Mouse (Mus musculus) intestine, embryonic 16.5 days (tissue): Measurements from ENCODE around the gene Gle1. TPM values are rescaled to one million over a fixed set of nuclear protein-coding genes. Genes with fewer than 3 reads are reported as not detected.

Source experiments
- ATAC-seq: fragments of 200-750 bp; cut with Nextera tagmentation; 2 replicates; pipeline ENCODE4 v1.8.0; 2017; ENCODE audit warnings: moderate TSS enrichment, moderate library complexity
- H3K27ac ChIP-seq: fragments of 300-500 bp; sonication (generic); 2 replicates; pipeline ENCODE4 v1.5.1; 2014; ENCODE audit warnings: mild to moderate bottlenecking, low read length
- H3K27me3 ChIP-seq: fragments of 300-500 bp; sonication (generic); replicated peaks from 2 replicates; pipeline ENCODE4 v1.6.1; 2014; ENCODE audit warnings: low read length, control low read depth, mixed read lengths; ENCODE audit not compliant: control insufficient read depth, insufficient read depth
- H3K36me3 ChIP-seq: fragments of 300-500 bp; sonication (generic); 2 replicates; pipeline ENCODE4 v1.6.1; 2014; ENCODE audit warnings: low read length, control low read depth; ENCODE audit not compliant: control insufficient read depth, insufficient read depth
- H3K4me1 ChIP-seq: fragments of 300-500 bp; sonication (generic); 2 replicates; pipeline ENCODE4 v1.6.1; 2014; ENCODE audit warnings: low read length, control low read depth, mixed read lengths; ENCODE audit not compliant: control insufficient read depth, insufficient read depth
- H3K4me2 ChIP-seq: fragments of 300-500 bp; sonication (generic); 2 replicates; pipeline ENCODE4 v1.6.1; 2014; ENCODE audit warnings: low read depth, low read length, control low read depth
- H3K4me3 ChIP-seq: fragments of 300-500 bp; sonication (generic); 2 replicates; pipeline ENCODE4 v1.5.1; 2014; ENCODE audit warnings: mild to moderate bottlenecking, low read length
- H3K9ac ChIP-seq: fragments of 300-500 bp; sonication (generic); 2 replicates; pipeline ENCODE4 v1.6.1; 2014; ENCODE audit warnings: low read depth, low read length
- H3K9me3 ChIP-seq: fragments of 300-500 bp; sonication (generic); 2 replicates; pipeline ENCODE4 v1.6.1; 2016; ENCODE audit warnings: low read length, control low read depth; ENCODE audit not compliant: control insufficient read depth
- WGBS: fragments of 180-500 bp; shearing (Covaris S2); extraction: QIAGEN DNeasy Blood & Tissue Kit; methylation state at CpG from one replicate; pipeline ENCODE4 v1.1.7; 2014; 5-methylcytosine and 5-hydroxymethylcytosine counted together
- microRNA-seq: library from miRNA; unstranded; fragments of <30 nt; microRNA quantifications from one replicate; pipeline ENCODE4, GENCODE M21; 2016
- polyA plus RNA-seq: library from polyadenylated mRNA; unstranded; fragments of >200 nt; fragmentation: Nextera tagmentation; extraction: Ambion mirVana; gene quantifications from 2 replicates; pipeline ENCODE4 v1.2.1, GENCODE M21; 2015

Gle1 gene
- polyA plus RNA-seq, 1 experiment from 2014 or later: 44.6 TPM

DNA sequence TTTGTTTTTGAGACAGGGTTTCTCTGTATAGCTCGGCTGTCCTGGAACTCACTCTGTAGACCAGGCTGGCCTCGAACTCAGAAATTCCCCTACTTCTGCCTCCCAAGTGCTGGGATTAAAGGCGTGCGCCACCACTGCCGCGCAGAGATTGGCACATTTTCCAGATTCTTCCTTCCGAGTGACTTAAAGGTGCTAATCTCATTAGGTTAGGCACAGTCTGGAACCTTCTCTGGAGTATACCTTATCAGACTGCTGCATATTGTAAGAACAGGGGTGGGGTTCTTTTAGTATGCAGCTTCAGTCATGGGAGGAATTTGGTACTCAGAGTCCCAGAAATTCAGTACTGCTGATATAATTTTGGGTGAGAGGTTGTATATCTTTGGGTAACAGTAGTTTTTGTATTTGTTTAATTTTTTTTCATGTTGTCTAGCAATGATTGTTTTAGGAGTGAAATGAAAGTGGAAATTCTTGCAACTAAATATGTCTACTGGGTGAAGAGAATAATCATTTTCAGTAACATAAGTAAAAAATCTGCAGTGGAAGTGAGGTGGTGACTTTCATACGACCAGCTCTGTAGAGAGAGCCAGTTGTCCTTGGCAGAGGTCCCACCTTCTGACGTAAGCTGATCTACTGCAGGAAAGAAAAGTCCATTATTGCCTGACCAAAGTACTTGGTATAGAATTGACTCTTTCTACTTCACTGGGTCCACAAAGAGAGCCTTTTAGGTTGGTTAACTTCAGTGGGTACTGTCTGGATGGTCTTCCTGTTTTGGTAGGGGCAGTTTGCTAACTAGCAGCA is 36.8 kb downstream of the Gle1 start:
- ATAC-seq: peak; percentile 66; the same call in 1 of the 2 replicates
- Histone ChIP-seq H3K27ac (peak overlapping the region; percentile 59), H3K27me3 (no peaks in the 10 kb centered on the region), H3K4me2 (no peak overlapping the region), H3K4me1 (peaks cover 30% of the 10 kb centered on the region), H3K9me3 (no peaks in the 10 kb centered on the region), H3K36me3 (no peaks in the 10 kb centered on the region), H3K4me3 (no peak overlapping the region), H3K9ac (no peak overlapping the region)
- WGBS: 66% methylated on average over 9 of the region's 9 CpGs

DNA sequence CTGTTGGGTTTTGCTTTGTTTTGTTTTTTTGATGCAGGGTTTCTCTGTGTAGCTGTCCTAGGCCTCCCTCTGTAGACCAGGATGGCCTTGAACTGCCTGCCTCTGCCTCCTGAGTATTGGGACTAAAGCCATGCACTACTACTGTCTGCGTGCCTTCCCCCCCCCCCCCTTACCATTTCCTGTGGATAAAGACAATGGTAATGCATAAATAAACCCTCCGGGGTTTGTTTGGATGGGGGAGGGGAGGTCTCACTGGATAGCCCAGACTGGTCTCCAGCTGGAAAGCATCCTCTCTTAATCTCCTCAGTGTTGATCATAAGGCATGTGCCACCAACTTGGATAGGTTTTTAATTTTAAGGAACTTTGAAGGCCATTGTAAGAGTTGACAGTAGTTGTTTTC is 38.3 kb downstream of the Gle1 start:
- Histone ChIP-seq H3K4me1 (peaks cover 20% of the 10 kb centered on the region), H3K4me2 (no peak overlapping the region), H3K9me3 (no peaks in the 10 kb centered on the region), H3K36me3 (0 out of 2 replicates have a peak, but pooled peaks cover 3% of the 10 kb centered on the region), H3K9ac (no peak overlapping the region), H3K4me3 (no peak overlapping the region), H3K27ac (no peak overlapping the region), H3K27me3 (no peaks in the 10 kb centered on the region)
- WGBS: 14% methylated on average over 2 of the region's 2 CpGs
- peak; percentile 40; the same call in 1 of the 2 replicates for ATAC-seq

DNA sequence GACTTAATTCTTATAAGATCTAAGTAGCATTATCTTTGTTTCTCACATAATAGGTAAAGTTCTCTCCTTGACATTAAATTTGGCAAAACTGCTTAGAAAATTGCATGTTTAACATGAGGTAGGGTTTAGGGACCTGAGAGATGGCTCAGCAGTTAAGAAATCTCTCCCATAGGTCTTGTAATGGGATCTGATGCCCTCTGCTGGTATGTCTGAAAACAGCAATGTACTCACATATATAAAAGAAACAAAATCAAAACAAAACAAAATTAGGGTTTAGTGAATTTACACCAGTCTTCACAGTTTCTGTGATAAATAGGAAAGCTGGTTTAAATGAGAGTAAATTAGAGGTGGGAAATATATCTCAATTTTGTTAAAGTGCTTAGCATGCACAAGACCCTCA is 42.1 kb downstream of the Gle1 start:
- H3K4me3 ChIP-seq: no peak overlapping the region
- H3K4me1 ChIP-seq: peaks cover 5% of the 10 kb centered on the region
- H3K9me3 ChIP-seq: no peaks in the 10 kb centered on the region
- peaks cover 19% of the 10 kb centered on the region for H3K36me3 ChIP-seq
- H3K27me3 ChIP-seq: no peaks in the 10 kb centered on the region
- ATAC-seq: no peak
- H3K4me2 ChIP-seq: no peak overlapping the region
- no peak overlapping the region for H3K9ac ChIP-seq
- H3K27ac ChIP-seq: no peak overlapping the region

DNA sequence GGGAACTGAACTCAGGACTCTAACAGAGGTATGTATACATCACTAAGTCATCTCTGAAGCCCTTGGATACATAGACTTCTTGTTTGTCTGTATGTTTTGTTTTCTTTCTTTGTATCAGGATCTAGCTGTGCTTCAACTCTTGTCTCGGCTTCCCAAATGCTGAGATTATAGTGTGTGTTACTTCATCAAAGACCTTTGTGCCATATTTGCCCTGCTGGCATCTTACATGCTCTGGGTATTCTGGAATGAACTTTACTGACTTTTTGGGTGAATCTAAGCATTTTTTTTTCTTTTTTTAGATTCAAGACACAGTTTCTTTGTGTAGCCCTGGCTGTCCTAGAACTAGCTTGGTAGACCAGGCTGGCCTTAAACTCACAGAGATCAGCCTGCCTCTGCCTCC is 45.4 kb downstream of the Gle1 start:
- 94% methylated on average over 1 of the region's 1 CpGs for WGBS
- Histone ChIP-seq H3K27ac (no peak overlapping the region), H3K9ac (no peak overlapping the region), H3K4me1 (no peaks in the 10 kb centered on the region), H3K27me3 (no peaks in the 10 kb centered on the region), H3K36me3 (peaks cover 28% of the 10 kb centered on the region), H3K4me3 (no peak overlapping the region), H3K9me3 (no peaks in the 10 kb centered on the region), H3K4me2 (no peak overlapping the region)
- ATAC-seq: no peak

DNA sequence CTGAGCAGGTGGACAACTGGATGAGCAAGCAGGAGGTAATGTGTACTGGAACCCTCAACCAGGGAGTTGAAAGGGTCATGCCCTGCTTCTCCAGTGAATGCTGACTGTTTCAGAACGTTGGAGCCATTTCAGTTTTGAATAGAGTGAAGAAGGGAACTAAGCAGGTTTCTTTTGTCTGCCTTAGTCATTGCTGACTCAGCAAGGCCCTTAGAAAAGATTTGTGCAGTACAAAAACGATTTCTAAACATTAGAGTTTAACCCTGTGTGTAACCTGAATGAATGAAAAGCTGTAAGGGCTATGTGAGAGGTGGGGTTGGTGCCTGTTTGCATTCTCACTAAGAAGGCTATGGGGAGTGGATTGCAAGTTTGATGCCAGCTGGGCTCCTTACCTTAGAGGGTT is 56.7 kb downstream of the Gle1 start:
- H3K36me3 ChIP-seq: peaks cover 36% of the 10 kb centered on the region
- H3K27ac ChIP-seq: no peak overlapping the region
- H3K4me2 ChIP-seq: no peak overlapping the region
- 57% methylated on average over 2 of the region's 2 CpGs for WGBS
- H3K27me3 ChIP-seq: no peaks in the 10 kb centered on the region
- no peak overlapping the region for H3K9ac ChIP-seq
- H3K4me1 ChIP-seq: no peaks in the 10 kb centered on the region
- H3K9me3 ChIP-seq: no peaks in the 10 kb centered on the region
- H3K4me3 ChIP-seq: no peak overlapping the region
- no peak for ATAC-seq

DNA sequence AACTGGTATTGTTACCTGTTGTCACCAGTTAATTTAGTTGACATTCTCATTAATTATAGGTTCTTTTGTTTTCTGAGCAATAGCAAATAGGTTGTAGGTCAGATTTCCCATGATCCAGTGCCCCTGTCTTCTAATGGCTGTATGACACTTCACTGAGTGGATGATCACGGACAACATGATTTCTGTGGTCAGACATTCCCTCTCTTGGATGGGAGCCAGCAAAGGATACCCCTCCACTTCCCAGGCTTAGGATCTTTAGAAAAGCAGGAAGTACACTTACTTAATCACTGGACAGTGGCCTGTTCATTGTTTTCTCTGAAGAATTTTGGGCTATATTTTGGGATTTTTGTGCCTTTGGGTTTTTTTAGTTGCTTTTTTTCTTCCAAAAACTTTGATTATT is 73.9 kb downstream of the Gle1 start:
- ATAC-seq: no peak
- H3K9me3 ChIP-seq: no peaks in the 10 kb centered on the region
- H3K27ac ChIP-seq: no peak overlapping the region
- H3K4me2 ChIP-seq: no peak overlapping the region
- peaks cover 47% of the 10 kb centered on the region for H3K36me3 ChIP-seq
- no peaks in the 10 kb centered on the region for H3K27me3 ChIP-seq
- 66% methylated on average over 1 of the region's 1 CpGs for WGBS
- H3K4me1 ChIP-seq: no peaks in the 10 kb centered on the region
- H3K4me3 ChIP-seq: no peak overlapping the region
- no peak overlapping the region for H3K9ac ChIP-seq

Small RNA genes within 50 kb of the gene (microRNA-seq; reads per million reads assigned to microRNA genes)
- gene Mir6997: 1.4 reads per million

Other genes starting within 250 kb of the Gle1 start
- 0.56 and 0.70 TPM in 2 replicates for gene Gm13420, start 183.7 kb upstream of the Gle1 start, polyA plus RNA-seq
- 0.66 TPM in 1 of 2 replicates, not detected in the other for gene Gm13547, start 176.1 kb upstream of the Gle1 start, polyA plus RNA-seq
- gene Coq4, start 147.9 kb upstream of the Gle1 start, polyA plus RNA-seq: 60.0 and 64.5 TPM in 2 replicates
- 37.5 and 38.0 TPM in 2 replicates for gene Trub2, start 146.9 kb upstream of the Gle1 start, polyA plus RNA-seq
- 43.0 and 57.6 TPM in 2 replicates for gene Slc27a4, start 132.8 kb upstream of the Gle1 start, polyA plus RNA-seq
- 28.8 and 30.7 TPM in 2 replicates for gene Urm1, start 115.4 kb upstream of the Gle1 start, polyA plus RNA-seq
- 24.5 and 24.8 TPM in 2 replicates for gene Cercam, start 66.3 kb upstream of the Gle1 start, polyA plus RNA-seq
- gene Odf2, start 46.2 kb upstream of the Gle1 start, polyA plus RNA-seq: 30.5 and 37.1 TPM in 2 replicates
- gene Sptan1, start 30.1 kb downstream of the Gle1 start, polyA plus RNA-seq: 66.0 and 76.0 TPM in 2 replicates
- 19.7 and 21.9 TPM in 2 replicates for gene Wdr34, start 113.5 kb downstream of the Gle1 start, polyA plus RNA-seq
- 329 and 361 TPM in 2 replicates for gene Set, start 122.0 kb downstream of the Gle1 start, polyA plus RNA-seq
- gene Pkn3, start 142.3 kb downstream of the Gle1 start, polyA plus RNA-seq: 10.4 and 10.8 TPM in 2 replicates
- 79.0 and 86.2 TPM in 2 replicates for gene Zdhhc12, start 158.2 kb downstream of the Gle1 start, polyA plus RNA-seq
- gene Zer1, start 189.2 kb downstream of the Gle1 start, polyA plus RNA-seq: 3.3 and 3.7 TPM in 2 replicates
- gene Tbc1d13, start 198.3 kb downstream of the Gle1 start, polyA plus RNA-seq: 8.3 and 9.8 TPM in 2 replicates
- gene Endog, start 236.1 kb downstream of the Gle1 start, polyA plus RNA-seq: 42.5 and 45.5 TPM in 2 replicates
- gene Spout1, start 243.0 kb downstream of the Gle1 start, polyA plus RNA-seq: 59.5 and 62.6 TPM in 2 replicates